Mouse (Mus musculus) liver, embryonic 13.5 days (tissue): Measurements from ENCODE around the gene Gnpat. TPM values are rescaled to one million over a fixed set of nuclear protein-coding genes. Genes with fewer than 3 reads are reported as not detected.

Experiments
- ATAC-seq: fragments of 200-750 bp; cut with Nextera tagmentation; 2 replicates; pipeline ENCODE4 v1.8.0; 2017; ENCODE audit warnings: low read depth, mild to moderate bottlenecking, moderate number of reproducible peaks, moderate library complexity
- DNase-seq: peaks from one replicate; pipeline ENCODE4 v3.0.0; 2022
- H3K27ac ChIP-seq: fragments of 300-500 bp; sonication (generic); 2 replicates; pipeline ENCODE4 v1.5.1; 2015; ENCODE audit warnings: moderate library complexity, mild to moderate bottlenecking, inconsistent platforms
- H3K27me3 ChIP-seq: fragments of 300-500 bp; sonication (generic); 2 replicates; pipeline ENCODE4 v1.6.1; 2015; ENCODE audit warnings: mild to moderate bottlenecking, inconsistent platforms
- H3K36me3 ChIP-seq: fragments of 300-500 bp; sonication (generic); 2 replicates; pipeline ENCODE4 v1.6.1; 2015; ENCODE audit warnings: mild to moderate bottlenecking, inconsistent platforms
- H3K4me1 ChIP-seq: fragments of 300-500 bp; sonication (generic); replicated peaks from 2 replicates; pipeline ENCODE4 v1.6.1; 2015; ENCODE audit warnings: inconsistent platforms
- H3K4me2 ChIP-seq: fragments of 300-500 bp; sonication (generic); 2 replicates; pipeline ENCODE4 v1.6.1; 2015; ENCODE audit warnings: inconsistent platforms, mild to moderate bottlenecking, moderate library complexity
- H3K4me3 ChIP-seq: fragments of 300-500 bp; sonication (generic); replicated peaks from 2 replicates; pipeline ENCODE4 v1.5.1; 2015; ENCODE audit warnings: mild to moderate bottlenecking, inconsistent platforms
- H3K9ac ChIP-seq: fragments of 300-500 bp; sonication (generic); 2 replicates; pipeline ENCODE4 v1.6.1; 2015; ENCODE audit warnings: mild to moderate bottlenecking, inconsistent platforms
- H3K9me3 ChIP-seq: fragments of 300-500 bp; sonication (generic); replicated peaks from 2 replicates; pipeline ENCODE4 v1.6.1; 2016; ENCODE audit warnings: inconsistent platforms
- WGBS: fragments of 180-500 bp; shearing (Covaris S2); methylation state at CpG from one replicate; pipeline ENCODE4 v1.1.7; 2015; ENCODE audit not compliant: insufficient replicate concordance; 5-methylcytosine and 5-hydroxymethylcytosine counted together
- polyA plus RNA-seq: library from polyadenylated mRNA; unstranded; fragments of >200 nt; fragmentation: Nextera tagmentation; extraction: Ambion mirVana; gene quantifications from 2 replicates; pipeline ENCODE4 v1.2.1, GENCODE M21; 2015

Gnpat gene
- polyA plus RNA-seq, 1 experiment from 2014 or later, result 47.3 TPM

- Histone ChIP-seq H3K27ac (0 out of 2 replicates have a peak overlapping the region, but pooled peaks have one; percentile 36), H3K4me2 (no peak overlapping the region), H3K9ac (no peak overlapping the region), H3K27me3 (no peaks in the 10 kb centered on the region), H3K36me3 (peaks cover 27% of the 10 kb centered on the region), H3K4me1 (peaks cover 10% of the 10 kb centered on the region), H3K4me3 (no peak overlapping the region), H3K9me3 (no peaks in the 10 kb centered on the region)
- DNase-seq (no peak), ATAC-seq (no peak)
- WGBS, result 61% methylated on average over 3 of the region's 3 CpGs
These were observed 17.7 kb upstream of the Gnpat start for GRCm38 (mm10) chr8:124845131-124845530.

- Histone ChIP-seq H3K27ac (0 out of 2 replicates have a peak overlapping the region, but pooled peaks have one; percentile 36), H3K27me3 (no peaks in the 10 kb centered on the region), H3K9me3 (no peaks in the 10 kb centered on the region), H3K4me3 (no peak overlapping the region), H3K4me1 (peaks cover 10% of the 10 kb centered on the region), H3K9ac (no peak overlapping the region), H3K36me3 (peaks cover 23% of the 10 kb centered on the region), H3K4me2 (no peak overlapping the region)
- no peak for ATAC-seq
- WGBS, result 74% methylated on average over 5 of the region's 5 CpGs
- DNase-seq, result no peak
These were observed 17.3 kb upstream of the Gnpat start for GRCm38 (mm10) chr8:124845573-124845972.

DNA sequence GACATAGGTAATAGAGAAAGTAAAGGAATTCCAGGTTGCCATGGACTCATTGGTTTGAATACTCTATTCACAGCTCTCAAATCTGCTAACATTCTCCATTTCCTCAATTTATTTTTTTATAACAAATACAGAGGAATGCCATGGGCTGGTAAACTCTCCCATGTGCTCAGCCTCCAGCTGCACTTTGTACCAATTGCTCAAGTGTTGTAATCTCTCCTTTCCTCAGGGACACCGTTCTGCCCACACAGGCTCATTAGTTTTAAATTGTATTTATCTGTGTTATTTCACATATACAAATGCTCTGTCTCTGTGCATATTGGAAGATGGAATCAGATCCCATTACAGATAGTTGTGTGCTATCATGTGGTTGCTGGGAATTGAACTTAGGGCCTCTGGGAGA, 9.3 kb upstream of the Gnpat start:
- H3K4me3 ChIP-seq, result no peak overlapping the region
- no peak overlapping the region for H3K4me2 ChIP-seq
- DNase-seq (no peak), ATAC-seq (no peak)
- H3K9ac ChIP-seq, result no peak overlapping the region
- 80% methylated on average over 1 of the region's 1 CpGs for WGBS
- H3K27me3 ChIP-seq, result no peaks in the 10 kb centered on the region
- H3K9me3 ChIP-seq, result peaks cover 3% of the 10 kb centered on the region; the same call in 1 of the 2 replicates
- H3K27ac ChIP-seq, result no peak overlapping the region
- no peaks in the 10 kb centered on the region; the same call in 1 of the 2 replicates for H3K4me1 ChIP-seq
- H3K36me3 ChIP-seq, result peaks cover 60% of the 10 kb centered on the region

DNA sequence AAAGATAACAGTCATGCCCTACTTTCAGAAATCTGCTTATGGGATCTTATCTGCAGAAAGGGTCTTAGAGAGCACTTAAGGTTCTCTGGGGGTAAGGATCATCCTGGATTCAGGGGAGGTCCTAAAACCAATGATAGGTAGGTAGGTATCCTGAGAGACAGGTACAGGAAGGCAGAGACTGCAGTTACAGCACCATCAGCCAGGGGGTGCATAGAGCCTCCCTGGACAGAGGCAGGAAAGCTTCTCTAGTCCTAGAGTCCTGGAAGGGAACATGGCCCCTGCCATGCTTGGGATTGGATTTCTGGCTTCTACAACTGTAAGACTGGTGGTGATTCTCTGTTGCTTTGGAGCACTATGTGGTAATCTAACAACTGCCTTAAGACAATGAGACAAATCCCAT, 3.4 kb upstream of the Gnpat start:
- no peak overlapping the region for H3K27ac ChIP-seq
- no peaks in the 10 kb centered on the region for H3K27me3 ChIP-seq
- no peak for ATAC-seq
- H3K36me3 ChIP-seq, result peaks cover 64% of the 10 kb centered on the region
- H3K4me3 ChIP-seq, result no peak overlapping the region
- H3K4me1 ChIP-seq, result peaks cover 39% of the 10 kb centered on the region
- no peak overlapping the region for H3K4me2 ChIP-seq
- DNase-seq, result no peak
- H3K9ac ChIP-seq, result no peak overlapping the region
- peaks cover 2% of the 10 kb centered on the region; the same call in 1 of the 2 replicates for H3K9me3 ChIP-seq

- Histone ChIP-seq H3K9me3 (no peaks in the 10 kb centered on the region), H3K36me3 (peaks cover 57% of the 10 kb centered on the region), H3K27ac (no peak overlapping the region), H3K27me3 (no peaks in the 10 kb centered on the region), H3K9ac (no peak overlapping the region), H3K4me2 (no peak overlapping the region), H3K4me3 (no peak overlapping the region), H3K4me1 (peaks cover 46% of the 10 kb centered on the region)
- ATAC-seq (no peak), DNase-seq (no peak)
- WGBS, result 73% methylated on average over 3 of the region's 3 CpGs
These were observed 2.6 kb upstream of the Gnpat start for GRCm38 (mm10) chr8:124860188-124860587.

DNA sequence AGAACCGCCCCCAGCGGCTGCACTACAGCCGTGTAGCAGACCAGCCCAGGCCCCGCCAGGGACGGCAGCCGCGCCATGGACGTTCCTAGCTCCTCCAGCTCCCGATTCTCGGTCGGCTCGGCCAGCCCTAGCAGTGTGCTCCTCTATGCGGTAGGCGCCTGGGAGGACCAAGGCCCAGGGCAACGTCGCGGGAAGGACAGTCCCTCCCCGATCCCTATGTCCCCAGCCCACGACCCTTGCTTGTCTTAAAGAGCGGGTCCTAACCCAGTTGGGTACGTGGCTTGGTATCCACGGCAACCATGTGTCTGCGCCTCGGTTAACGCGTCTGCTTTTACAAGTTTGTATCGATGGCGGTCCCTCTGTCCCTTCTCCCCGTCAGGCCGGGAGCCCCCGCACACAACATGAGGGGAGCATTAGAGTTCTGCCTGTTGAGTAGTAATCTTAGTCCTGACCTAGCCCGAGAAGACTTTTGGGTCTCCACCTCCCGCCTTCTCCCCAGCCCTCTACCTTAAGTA, 387 bp downstream of the Gnpat start:
- ATAC-seq, result no peak; the same call in 1 of the 2 replicates
- H3K4me3 ChIP-seq, result peak overlapping the region; percentile 92
- peaks cover 32% of the 10 kb centered on the region for H3K36me3 ChIP-seq
- under 1% methylated on average over 33 of the region's 33 CpGs for WGBS
- DNase-seq, result no peak
- H3K9me3 ChIP-seq, result no peaks in the 10 kb centered on the region
- H3K4me1 ChIP-seq, result peaks cover 72% of the 10 kb centered on the region
- H3K27ac ChIP-seq, result peak overlapping the region; percentile 88
- H3K4me2 ChIP-seq, result peak overlapping the region; percentile 84
- peak overlapping the region; percentile 94 for H3K9ac ChIP-seq
- H3K27me3 ChIP-seq, result no peaks in the 10 kb centered on the region

GRCm38 (mm10) chr8:124863729-124864128, 896 bp downstream of the Gnpat start:
- no peak for DNase-seq

DNA sequence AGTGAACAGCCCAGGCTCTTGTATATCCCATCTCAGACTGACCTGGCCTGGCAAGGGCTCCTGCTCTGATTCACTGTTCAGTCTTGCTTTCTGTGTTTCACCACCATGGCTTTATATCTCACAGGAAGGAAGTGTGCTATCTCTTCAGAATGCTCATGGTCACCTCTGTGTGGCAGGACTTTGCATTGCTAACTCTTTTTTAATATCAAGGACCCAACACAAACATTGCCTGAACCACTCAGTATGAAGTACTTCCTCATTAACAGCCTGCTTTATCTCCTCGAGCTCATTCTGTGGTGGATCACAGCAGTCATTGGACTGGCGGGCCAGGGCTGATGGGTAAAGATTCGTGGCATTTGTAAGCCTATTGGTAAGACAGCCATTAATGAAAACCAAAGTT, 3.8 kb downstream of the Gnpat start:
- Histone ChIP-seq H3K4me1 (peaks cover 48% of the 10 kb centered on the region), H3K9me3 (no peaks in the 10 kb centered on the region), H3K4me2 (no peak overlapping the region), H3K27ac (no peak overlapping the region), H3K27me3 (no peaks in the 10 kb centered on the region), H3K4me3 (no peak overlapping the region), H3K36me3 (peaks cover 17% of the 10 kb centered on the region), H3K9ac (no peak overlapping the region)
- WGBS, result 14% methylated on average over 3 of the region's 3 CpGs
- ATAC-seq, result no peak
- no peak for DNase-seq

More at GRCm38 (mm10) chr8:124863729-124864128, 896 bp downstream of the Gnpat start:
- Histone ChIP-seq H3K4me1 (peaks cover 73% of the 10 kb centered on the region), H3K4me3 (peak overlapping the region; percentile 92), H3K27me3 (no peaks in the 10 kb centered on the region), H3K9ac (peak overlapping the region; percentile 94), H3K36me3 (peaks cover 27% of the 10 kb centered on the region), H3K4me2 (peak overlapping the region; percentile 84), H3K9me3 (no peaks in the 10 kb centered on the region), H3K27ac (peak overlapping the region; percentile 88)
- ATAC-seq, result no peak
- 2% methylated on average over 8 of the region's 8 CpGs for WGBS

DNA sequence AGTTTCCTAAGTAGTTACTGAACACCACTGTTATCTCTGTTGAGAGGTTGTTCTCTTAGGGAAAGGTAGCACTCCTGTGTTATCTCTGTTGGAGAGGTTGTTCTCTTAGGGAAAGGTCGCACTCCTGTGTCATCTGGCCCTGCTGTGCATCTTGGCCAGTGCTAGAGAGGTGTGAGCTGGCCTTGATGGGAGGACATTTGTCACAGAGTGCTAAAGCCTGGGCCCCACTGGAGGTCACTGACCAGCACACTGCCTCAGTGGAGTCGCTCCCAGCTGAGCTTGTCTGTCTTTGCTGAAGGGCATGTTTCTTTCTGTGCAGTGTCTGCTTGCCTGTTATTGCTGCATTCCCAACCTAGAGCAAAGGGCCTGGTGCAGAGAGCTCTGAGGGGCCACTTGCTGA, 4.3 kb downstream of the Gnpat start:
- DNase-seq (no peak), ATAC-seq (no peak)
- Histone ChIP-seq H3K4me1 (peaks cover 44% of the 10 kb centered on the region), H3K4me2 (no peak overlapping the region), H3K4me3 (no peak overlapping the region), H3K27me3 (no peaks in the 10 kb centered on the region), H3K27ac (peak overlapping the region; percentile 21; the same call in 1 of the 2 replicates), H3K36me3 (peaks cover 22% of the 10 kb centered on the region), H3K9ac (peak overlapping the region; percentile 16; the same call in 1 of the 2 replicates), H3K9me3 (no peaks in the 10 kb centered on the region)
- WGBS, result 43% methylated on average over 2 of the region's 2 CpGs

- ATAC-seq, result no peak
- DNase-seq, result no peak
- Histone ChIP-seq H3K4me3 (no peak overlapping the region), H3K4me1 (peaks cover 34% of the 10 kb centered on the region), H3K27ac (no peak overlapping the region), H3K36me3 (peaks cover 48% of the 10 kb centered on the region), H3K9ac (no peak overlapping the region), H3K4me2 (no peak overlapping the region), H3K9me3 (no peaks in the 10 kb centered on the region), H3K27me3 (no peaks in the 10 kb centered on the region)
- WGBS, result 75% methylated on average over 6 of the region's 6 CpGs
These were observed 6.9 kb downstream of the Gnpat start for GRCm38 (mm10) chr8:124869708-124870107.

DNA sequence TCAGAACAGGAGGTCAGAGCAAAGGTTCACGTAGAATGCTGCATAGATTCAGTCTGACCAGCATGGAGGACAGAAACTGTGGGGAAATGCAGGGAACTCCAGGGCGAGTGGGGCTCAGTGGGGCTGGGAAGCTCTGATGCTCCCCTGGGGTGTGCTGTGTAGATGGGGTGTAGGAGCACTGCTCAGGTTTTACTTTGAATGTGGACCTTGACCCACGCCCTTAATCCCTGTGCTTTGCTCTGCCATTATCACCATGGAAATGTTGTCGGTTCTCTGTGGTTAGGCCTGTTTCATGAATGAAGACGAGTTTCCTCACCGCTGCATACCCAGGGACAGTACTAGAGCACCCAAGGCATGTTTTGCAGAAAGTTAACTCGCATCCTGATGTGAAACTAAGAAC, 8.6 kb downstream of the Gnpat start:
- H3K9ac ChIP-seq, result no peak overlapping the region
- H3K4me2 ChIP-seq, result no peak overlapping the region
- no peak overlapping the region for H3K4me3 ChIP-seq
- peaks cover 61% of the 10 kb centered on the region for H3K36me3 ChIP-seq
- WGBS, result 80% methylated on average over 7 of the region's 7 CpGs
- peaks cover 17% of the 10 kb centered on the region for H3K4me1 ChIP-seq
- no peaks in the 10 kb centered on the region for H3K27me3 ChIP-seq
- no peaks in the 10 kb centered on the region for H3K9me3 ChIP-seq
- no peak overlapping the region for H3K27ac ChIP-seq
- DNase-seq (no peak), ATAC-seq (no peak)

- ATAC-seq (no peak), DNase-seq (no peak)
- H3K9me3 ChIP-seq, result no peaks in the 10 kb centered on the region
- H3K27ac ChIP-seq, result no peak overlapping the region
- 87% methylated on average over 7 of the region's 7 CpGs for WGBS
- H3K4me2 ChIP-seq, result no peak overlapping the region
- no peak overlapping the region for H3K4me3 ChIP-seq
- peaks cover 67% of the 10 kb centered on the region for H3K36me3 ChIP-seq
- H3K4me1 ChIP-seq, result peaks cover 11% of the 10 kb centered on the region
- H3K9ac ChIP-seq, result no peak overlapping the region
- no peaks in the 10 kb centered on the region for H3K27me3 ChIP-seq
These were observed 9.2 kb downstream of the Gnpat start for GRCm38 (mm10) chr8:124872081-124872480.
